Mouse (Mus musculus): ENCODE measurements around the gene Rtn3.

Gene Rtn3

GRCm38 (mm10) chr19:7377639-7378038, 105.4 kb downstream of the Rtn3 start:
- DNase-seq = no peak

Measured in kidney, postnatal 36 days (tissue).